Mouse (Mus musculus) gastrocnemius, postnatal 14 days (tissue): Measurements from ENCODE around the gene Gm5148. TPM values are rescaled to one million over a fixed set of nuclear protein-coding genes. Genes with fewer than 3 reads are reported as not detected.

ENCODE experiments used
- DNase-seq: peaks from one replicate; pipeline ENCODE4 v3.0.0; 2021; ENCODE audit warnings: mixed read lengths
- intact Hi-C: fragments of 180-260 bp; cut with DNase I; formaldehyde crosslinking; loops from one replicate; pipeline ENCODE4 v1.15.1; 2025; ENCODE audit warnings: low total_unique reads
- total RNA-seq, 2 experiments: library from RNA; stranded (reverse); gene quantifications; 2 replicates each; pipeline ENCODE4 v1.2.3; 2021

Gm5148 gene
- total RNA-seq, 2 experiments from 2014 or later = 0.27 TPM; not detected in 1

DNA sequence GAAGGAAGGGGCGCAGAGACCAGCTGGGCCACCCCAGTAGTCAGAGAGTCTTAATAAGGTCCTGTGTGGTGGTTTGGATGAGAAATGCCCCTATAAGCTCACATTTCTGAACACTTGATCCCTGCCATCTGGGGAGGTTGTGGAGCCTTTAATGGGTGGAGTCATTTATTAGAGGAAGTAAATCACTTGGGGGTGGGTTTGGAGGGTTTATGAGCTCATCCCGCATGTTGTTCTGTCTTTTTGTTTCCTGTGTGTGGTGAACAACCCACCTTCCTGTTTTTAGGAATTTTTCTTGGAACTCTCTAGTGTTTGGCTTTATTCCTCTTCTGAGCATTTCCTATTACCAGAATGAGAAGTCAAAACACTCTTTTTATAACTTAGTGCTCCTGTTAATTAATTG is 19.8 kb upstream of the Gm5148 start:
- no peak for DNase-seq
- intact Hi-C loops = no loop called here

DNA sequence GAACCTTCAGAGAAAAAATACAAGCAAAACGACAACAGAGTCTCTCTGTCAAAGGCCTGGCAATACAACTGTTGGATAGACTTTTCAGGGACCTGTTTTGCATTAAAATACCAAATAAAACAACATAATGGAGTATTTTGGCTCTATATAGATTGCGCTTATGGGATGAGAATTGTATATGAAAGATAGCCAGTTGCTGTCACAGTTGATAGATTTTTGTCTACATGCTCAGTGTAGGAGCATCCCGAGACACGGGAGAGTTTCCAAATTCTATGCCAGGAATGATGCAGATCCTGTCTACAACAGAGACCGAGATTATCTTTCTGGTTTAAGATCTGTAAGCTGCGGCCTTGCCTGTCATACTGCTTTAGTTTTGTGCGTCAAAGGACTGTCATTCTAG is 15.7 kb upstream of the Gm5148 start:
- DNase-seq = no peak
- intact Hi-C loops = no loop called here

DNA sequence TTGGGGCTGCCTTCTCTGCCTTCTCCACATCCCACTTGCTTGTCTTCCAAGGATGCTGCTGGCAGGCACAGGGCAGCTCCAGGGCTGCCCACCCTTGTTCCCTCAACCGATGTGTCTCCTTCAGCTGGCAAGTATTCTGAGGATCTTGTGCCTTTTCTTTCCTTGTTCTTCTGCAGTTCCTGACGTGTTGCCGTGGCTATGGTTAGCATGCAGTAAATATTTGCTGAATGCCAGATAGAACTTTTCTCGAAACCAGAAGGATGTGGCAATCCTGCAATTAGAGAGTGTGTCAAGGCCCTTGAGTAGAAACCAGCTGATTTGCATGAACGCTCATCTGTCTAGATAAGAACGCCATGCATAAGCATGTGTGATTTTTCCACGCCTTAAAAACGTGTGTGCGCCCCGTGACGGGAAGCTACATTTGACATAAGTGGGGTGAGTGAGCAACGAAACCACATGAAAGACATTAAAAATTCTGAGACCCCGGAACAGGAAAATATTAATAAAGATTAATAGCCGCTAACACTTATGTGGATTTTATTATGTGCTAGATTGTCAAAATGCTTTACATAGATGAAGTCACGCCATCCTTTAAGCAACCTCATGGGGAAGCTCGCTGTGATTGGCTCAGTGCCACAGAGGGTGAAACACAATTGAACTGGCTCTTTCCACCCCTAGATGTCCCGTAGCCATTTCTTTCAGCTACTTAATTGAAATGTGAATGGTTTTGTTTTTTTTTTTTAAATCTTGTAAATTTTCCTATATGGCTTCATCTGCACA is 14.1 kb upstream of the Gm5148 start:
- no peak for DNase-seq
- intact Hi-C loops = no loop called here

DNA sequence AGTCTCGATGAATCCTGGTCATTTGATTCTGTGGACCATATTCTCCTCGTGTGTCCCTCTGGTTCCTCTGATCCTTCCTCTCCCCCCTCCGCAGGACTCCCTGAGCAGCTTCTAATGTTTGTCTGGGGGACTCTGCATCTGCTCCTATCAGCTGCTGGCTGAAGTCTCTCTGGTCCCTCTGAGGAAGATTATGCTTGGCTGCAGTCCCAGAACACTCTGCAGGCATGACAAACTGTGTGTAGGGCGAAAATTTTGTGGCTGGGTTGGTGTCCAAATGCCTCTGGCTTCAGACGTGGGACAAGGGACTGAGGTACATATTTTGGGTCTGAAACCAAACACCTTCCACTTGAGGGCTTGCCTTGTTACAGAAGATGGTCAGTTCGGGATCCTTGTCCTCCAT is 13.1 kb upstream of the Gm5148 start:
- intact Hi-C loops = no loop called here

DNA sequence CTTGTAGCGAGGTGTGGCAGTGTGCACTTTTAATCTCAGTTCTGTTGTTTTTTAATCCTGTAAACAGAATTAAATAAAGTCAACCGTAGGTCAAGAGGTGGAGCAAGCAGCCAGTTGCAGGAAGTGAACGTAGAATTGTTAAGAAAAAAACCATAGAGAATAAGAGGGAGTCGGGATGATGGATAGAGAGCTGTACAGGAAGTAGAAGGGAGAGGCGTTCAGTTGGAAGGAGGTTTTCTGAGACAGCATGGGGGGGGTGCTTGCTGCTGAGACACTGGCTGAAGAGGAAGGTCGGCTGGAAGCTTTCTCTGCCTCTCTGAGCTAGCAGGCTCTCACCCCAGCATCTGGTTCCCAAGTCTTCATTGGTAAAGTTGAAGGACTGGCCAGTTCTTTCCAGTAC is 10.9 kb upstream of the Gm5148 start:
- intact Hi-C loops = no loop called here

More for the DNA sequence above, 13.1 kb upstream of the Gm5148 start:
- DNase-seq = peak; percentile 72

DNA sequence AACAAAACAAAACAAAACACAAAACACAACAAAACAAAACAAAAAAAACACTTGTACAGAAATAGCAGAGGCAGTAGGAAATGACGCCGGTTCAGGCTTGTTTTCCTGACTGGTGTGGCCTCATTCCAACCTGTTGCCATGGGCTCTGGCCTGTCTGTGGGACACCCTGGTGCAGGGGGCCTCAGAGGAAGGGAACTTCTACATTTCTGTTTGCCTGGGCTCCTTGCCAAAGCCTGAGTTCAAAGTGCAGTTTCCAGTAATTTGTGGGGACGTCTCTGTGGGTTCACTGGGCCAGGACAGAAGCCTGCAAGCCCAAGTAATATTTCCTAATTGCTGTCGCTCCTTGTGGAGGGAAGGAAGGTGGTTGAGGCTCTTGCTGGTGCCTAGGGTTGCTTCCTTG is 4.9 kb upstream of the Gm5148 start:
- DNase-seq = peak; percentile 57
- intact Hi-C loops = no loop called here

More for the DNA sequence above, 10.9 kb upstream of the Gm5148 start:
- DNase-seq = no peak

- intact Hi-C loops = no loop called here
- DNase-seq = no peak
Measured at GRCm38 (mm10) chr3:37728112-37729100, 4.1 kb upstream of the Gm5148 start.

DNA sequence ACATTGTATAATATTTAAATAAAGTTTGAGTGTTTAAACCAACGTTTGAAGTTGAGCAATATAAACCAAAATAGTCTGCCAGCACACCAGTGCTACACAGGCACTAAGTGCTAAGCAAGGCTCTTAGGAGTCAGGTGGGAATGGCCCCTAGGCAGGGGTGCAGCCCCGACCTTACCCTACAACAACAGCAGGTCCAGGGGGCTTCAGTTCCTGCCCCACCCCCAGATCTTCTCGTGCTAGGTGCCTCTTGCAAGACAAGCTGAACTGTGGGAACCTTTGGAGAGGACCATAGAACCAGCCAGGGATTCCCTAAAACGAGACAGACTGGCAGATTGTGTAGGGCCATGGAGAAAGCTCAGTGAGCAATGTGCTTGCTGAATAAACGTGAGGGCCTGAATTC is 3.1 kb upstream of the Gm5148 start:
- DNase-seq = no peak
- intact Hi-C loops = no loop called here

DNA sequence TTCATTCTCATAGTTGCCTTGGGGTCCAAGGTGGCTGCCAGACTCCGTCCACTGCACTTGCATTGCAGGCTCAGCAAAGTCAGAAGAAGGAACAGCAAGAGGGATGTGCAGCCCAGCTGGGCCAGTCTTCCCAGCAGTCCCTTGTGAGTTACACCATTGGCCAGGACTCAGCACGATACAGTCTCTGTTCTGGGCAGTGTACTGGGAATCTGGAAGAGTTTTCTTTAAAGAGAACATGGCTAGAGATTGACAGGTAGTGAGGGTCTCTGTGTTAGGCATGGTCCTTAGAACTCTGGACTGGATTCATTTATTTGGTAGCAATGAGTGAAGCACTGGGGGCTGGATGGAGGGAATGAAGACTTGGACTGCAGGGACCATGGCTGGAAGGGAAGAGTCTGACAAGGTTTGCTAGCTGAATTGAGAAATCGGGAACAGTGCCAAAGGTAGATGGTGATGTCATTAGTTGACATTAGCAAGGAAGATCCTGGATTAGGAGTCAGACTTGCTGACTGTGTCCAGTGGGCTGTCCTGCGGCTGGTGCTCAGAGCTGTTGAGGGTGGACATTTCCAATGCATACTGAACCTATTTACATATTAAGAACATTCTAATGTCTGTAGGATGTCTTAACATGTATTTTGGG is 2.3 kb upstream of the Gm5148 start:
- intact Hi-C loops = no loop called here
- DNase-seq = peak; percentile 48

DNA sequence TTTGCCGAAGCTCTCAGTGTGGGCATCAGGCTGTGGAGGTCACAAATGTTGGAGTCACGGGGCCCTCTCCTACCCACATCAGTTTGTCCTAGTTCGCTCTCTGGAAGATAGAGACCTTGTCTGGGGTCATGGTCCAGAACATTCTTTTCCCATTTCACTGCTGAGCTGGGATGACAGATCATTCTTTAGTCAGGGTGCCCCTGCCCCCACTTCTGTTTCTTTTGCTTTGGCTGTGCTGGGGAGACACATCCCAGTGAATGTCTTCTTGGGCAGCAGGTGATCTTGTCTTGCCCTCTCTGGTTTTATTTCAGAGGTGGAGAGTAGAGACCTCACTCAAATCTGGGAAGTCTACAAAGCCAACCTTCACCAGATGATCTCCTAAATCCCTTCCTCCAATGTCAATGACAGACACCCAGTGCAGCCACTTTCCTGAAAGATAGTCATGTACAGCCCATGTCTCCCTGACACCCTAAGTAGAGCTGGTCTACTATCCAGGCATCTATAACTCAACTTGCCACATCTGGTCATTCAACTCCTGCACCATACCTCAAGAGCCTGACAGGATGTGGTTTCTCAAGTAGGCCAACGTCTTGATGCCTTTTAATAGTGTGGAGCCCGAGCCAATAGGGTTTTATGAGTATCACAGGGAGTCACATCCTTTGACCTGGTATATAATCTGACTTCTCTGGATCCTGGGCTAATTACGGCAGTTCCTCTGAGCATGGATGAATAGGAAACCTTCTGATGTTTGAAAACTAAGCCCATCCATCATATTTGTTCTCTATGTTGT is 851 bp upstream of the Gm5148 start:
- intact Hi-C loops = no loop called here
- DNase-seq = no peak

GRCm38 (mm10) chr3:37723662-37724170 is 574 bp downstream of the Gm5148 start:
- DNase-seq = no peak
- intact Hi-C loops = no loop called here

- no peak for DNase-seq
- intact Hi-C loops = no loop called here
Measured at GRCm38 (mm10) chr3:37723061-37723521, 1.2 kb downstream of the Gm5148 start.

DNA sequence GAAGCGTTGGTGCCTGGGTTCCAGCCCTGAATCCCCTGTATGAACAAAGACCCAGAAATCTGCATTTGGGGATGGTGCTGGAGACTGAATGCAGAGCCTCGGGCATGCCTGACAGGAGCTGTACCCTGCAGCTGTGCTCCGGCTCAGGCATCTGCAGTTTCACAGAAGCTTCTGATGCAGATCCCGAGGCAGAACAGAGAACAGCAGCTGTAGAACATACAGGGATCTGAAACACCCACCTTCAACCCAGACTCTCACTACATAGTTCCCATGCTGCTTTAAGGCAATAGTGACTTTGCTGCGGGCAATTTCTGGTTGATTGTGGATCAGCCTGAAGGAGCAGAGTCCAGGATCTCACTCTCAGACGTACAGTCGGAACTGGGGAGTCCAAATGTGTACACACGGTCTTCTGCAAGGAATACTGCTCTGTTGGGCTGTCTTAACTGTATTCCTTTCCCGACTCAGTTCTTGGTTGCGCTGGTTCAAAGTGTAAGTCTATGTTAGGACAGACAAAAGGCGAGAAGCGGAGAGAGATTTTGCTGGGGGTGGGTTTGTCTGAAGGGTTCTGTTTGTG is 1.7 kb downstream of the Gm5148 start:
- intact Hi-C loops = no loop called here
- no peak for DNase-seq

DNA sequence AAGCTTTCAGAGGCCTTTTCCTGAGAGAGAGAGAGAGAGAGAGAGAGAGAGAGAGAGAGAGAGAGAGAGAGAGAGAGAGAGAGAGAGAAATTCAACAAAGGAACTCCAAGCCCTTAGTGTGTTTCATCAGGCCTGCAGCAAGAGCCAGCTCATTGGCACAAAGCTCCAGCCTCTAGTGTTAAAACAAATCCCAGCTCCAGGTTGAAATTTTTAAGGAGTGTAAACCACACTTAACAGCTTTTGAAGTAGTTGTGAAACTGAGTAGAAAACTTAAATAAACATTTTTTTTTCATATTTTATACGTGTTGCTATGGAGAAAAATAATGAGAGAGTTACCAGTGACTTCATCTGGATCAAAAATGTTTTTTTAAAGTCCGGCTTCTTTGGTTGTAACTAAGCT is 7.3 kb downstream of the Gm5148 start:
- intact Hi-C loops = no loop called here
- DNase-seq = no peak

GRCm38 (mm10) chr3:37715734-37716133 is 8.6 kb downstream of the Gm5148 start:
- DNase-seq = no peak
- intact Hi-C loops = no loop called here

DNA sequence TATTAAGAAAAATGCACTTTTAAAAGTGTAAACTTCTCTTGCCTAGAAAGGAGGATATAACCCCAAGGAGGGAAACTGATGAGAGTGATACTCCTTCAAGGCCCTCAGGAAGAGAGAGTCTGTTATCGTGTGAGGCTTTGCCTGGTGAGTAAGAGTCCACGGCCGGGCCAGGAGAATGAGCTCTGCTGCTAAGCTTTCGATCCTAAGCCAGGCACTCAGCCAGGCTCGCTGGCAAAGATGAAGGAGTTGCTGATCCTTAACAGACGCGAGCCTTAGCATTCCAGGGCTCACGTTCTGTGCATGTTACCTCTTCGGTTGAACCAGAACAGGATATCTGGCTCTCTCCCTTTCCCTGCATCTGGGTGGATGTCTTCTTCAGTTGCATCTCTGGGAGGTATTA is 11.8 kb downstream of the Gm5148 start:
- intact Hi-C loops = no loop called here
- DNase-seq = peak; percentile 89

GRCm38 (mm10) chr3:37711639-37712038 is 12.7 kb downstream of the Gm5148 start:
- intact Hi-C loops = no loop called here

DNA sequence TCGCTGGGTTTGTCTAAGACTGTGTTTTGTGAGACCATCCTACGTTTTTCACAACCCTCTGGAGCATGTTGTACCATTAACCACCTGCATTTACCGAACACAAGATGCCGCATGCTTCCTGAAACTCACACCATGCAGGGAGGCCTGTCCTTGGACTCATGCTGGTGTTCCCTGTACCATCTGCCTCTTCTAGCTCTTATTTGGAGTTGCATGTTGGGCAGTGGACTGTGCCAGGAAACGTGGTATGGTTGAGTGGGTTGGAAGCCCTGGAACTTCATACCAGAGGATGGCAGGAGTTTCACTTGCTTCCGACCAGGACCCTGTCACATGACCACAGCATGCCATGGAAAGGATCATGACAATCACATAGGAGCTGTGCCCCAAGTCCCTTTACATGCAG is 16.5 kb downstream of the Gm5148 start:
- intact Hi-C loops = no loop called here
- DNase-seq = no peak

More at GRCm38 (mm10) chr3:37711639-37712038, 12.7 kb downstream of the Gm5148 start:
- DNase-seq = no peak

GRCm38 (mm10) chr3:37706439-37706838 is 17.9 kb downstream of the Gm5148 start:
- no peak for DNase-seq
- intact Hi-C loops = no loop called here
